Mouse (Mus musculus): ENCODE measurements at regions not wholly inside any gene's neighbourhood (a gene's known extent, or its start where the extent isn't known, plus 50 kb on each side); places are given as distances from the start of the nearest gene placed in this dataset.

DNA sequence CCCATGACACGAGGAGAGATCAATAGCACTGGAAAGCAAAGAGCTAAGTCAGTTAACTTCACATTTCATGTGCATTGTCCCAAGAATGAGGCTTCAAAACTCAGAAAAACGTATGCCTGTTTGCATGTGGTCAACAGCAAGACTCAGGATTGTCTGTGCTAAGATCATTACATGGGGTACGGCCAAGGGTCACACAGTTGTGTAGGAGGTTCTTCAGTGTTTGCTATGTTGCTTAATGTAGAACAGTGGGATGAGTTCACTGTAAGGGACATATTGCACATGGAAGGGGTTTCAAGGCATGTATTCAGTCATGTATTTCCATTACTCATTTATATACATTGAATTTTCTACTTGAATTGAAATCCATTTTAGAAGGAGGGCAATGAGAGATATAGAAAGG is 248.6 kb upstream of the Pbx1 start:
- TF ChIP-seq POLR2A (IDR thresholded peaks at IDR 0.05; ENCODE audit: extremely low read depth, insufficient read depth, low read length) (no peak), CTCF (IDR thresholded peaks at IDR 0.05; ENCODE audit: low read depth, low read length) (no peak)

Measured in liver, adult 2 months (tissue).